Mouse (Mus musculus) left cerebral cortex, adult 11 months (tissue): ENCODE measurements at regions not wholly inside any gene's neighbourhood (a gene's known extent, or its start where the extent isn't known, plus 50 kb on each side); places are given as distances from the start of the nearest gene placed in this dataset.
"Not testable (repeated sequence)": the region's sequence is repeated elsewhere in the genome, so short reads cannot be mapped to it uniquely, and the experiment has no call there.

Source experiments
- DNase-seq: peaks from one replicate; pipeline ENCODE4 v3.0.0; 2022; ENCODE audit warnings: low spot score

GRCm38 (mm10) chr13:25722595-25723525 is 452.6 kb upstream of the Nrsn1 start:
- DNase-seq = no peak

- DNase-seq = no peak
Measured at GRCm38 (mm10) chr13:25700965-25701364, 430.7 kb upstream of the Nrsn1 start.

GRCm38 (mm10) chr13:25695956-25696355 is 425.7 kb upstream of the Nrsn1 start:
- DNase-seq = no peak

- no peak for DNase-seq
Measured at GRCm38 (mm10) chr13:25695017-25695604, 424.8 kb upstream of the Nrsn1 start.

- peak; percentile 59 for DNase-seq
Measured at GRCm38 (mm10) chr13:25678221-25678735, 408.0 kb upstream of the Nrsn1 start.

- no peak for DNase-seq
Measured at GRCm38 (mm10) chr13:25675208-25675607, 404.9 kb upstream of the Nrsn1 start.

GRCm38 (mm10) chr13:25666022-25666421 is 395.7 kb upstream of the Nrsn1 start:
- DNase-seq = no peak

- DNase-seq = no peak
Measured at GRCm38 (mm10) chr13:25664963-25665606, 394.8 kb upstream of the Nrsn1 start.

- no peak for DNase-seq
Measured at GRCm38 (mm10) chr13:25648430-25648786, 378.1 kb upstream of the Nrsn1 start.

GRCm38 (mm10) chr13:25647711-25648429 is 377.6 kb upstream of the Nrsn1 start:
- DNase-seq = no peak

- DNase-seq = peak; percentile 7
Measured at GRCm38 (mm10) chr13:25639522-25640291, 369.4 kb upstream of the Nrsn1 start.

- no peak for DNase-seq
Measured at GRCm38 (mm10) chr13:25629466-25629865, 359.2 kb upstream of the Nrsn1 start.

GRCm38 (mm10) chr13:25617578-25617977 is 347.3 kb upstream of the Nrsn1 start:
- no peak for DNase-seq

- no peak for DNase-seq
Measured at GRCm38 (mm10) chr13:25611986-25612385, 341.7 kb upstream of the Nrsn1 start.

GRCm38 (mm10) chr13:25609641-25610040 is 339.3 kb upstream of the Nrsn1 start:
- no peak for DNase-seq

- DNase-seq = no peak
Measured at GRCm38 (mm10) chr13:25609241-25609640, 338.9 kb upstream of the Nrsn1 start.

- DNase-seq = not testable (repeated sequence)
Measured at GRCm38 (mm10) chr13:25601351-25601750, 331.0 kb upstream of the Nrsn1 start.

GRCm38 (mm10) chr13:25594629-25595028 is 324.3 kb upstream of the Nrsn1 start:
- no peak for DNase-seq

- no peak for DNase-seq
Measured at GRCm38 (mm10) chr13:25570641-25571040, 300.3 kb upstream of the Nrsn1 start.

GRCm38 (mm10) chr13:25562746-25563145 is 292.4 kb upstream of the Nrsn1 start:
- DNase-seq = peak; percentile 41

- no peak for DNase-seq
Measured at GRCm38 (mm10) chr13:25560339-25560738, 290.0 kb upstream of the Nrsn1 start.
